Mouse (Mus musculus) right cerebral cortex, postnatal 25 days (tissue): ENCODE measurements around the gene Fxyd6.
A peak's percentile ranks its signal among the peaks of the same experiment; 100 is the strongest.

ENCODE experiments used
- DNase-seq: peaks from one replicate; pipeline ENCODE4 v3.0.0; 2022

The Fxyd6 gene

DNA sequence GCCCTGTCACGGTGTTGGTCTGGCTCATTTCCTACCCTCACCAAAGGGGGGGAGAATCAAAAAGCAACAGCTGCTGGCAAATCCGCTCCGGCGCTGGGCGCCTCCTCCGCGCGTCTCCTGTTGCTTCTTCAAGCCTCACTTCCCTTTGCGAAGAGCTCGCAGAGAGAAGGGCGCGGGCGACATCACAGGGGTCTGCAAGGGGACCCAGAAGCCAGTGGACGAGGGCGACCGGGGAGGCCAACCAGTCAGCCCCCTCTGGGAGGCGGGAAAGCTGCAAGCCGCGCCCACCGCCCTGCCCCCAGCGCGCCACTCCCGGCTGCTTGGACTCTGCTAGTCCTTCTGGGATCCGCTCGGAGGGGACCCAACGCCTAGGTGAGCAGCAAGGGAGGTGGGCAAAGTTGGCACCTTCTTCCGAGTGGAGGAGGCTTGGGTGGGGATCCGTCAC is at the start of gene Fxyd6:
TSS of gene Fxyd6 (plus strand) at position 69 of the 445 bp plus-strand sequence.
- peak; percentile 66 for DNase-seq

DNA sequence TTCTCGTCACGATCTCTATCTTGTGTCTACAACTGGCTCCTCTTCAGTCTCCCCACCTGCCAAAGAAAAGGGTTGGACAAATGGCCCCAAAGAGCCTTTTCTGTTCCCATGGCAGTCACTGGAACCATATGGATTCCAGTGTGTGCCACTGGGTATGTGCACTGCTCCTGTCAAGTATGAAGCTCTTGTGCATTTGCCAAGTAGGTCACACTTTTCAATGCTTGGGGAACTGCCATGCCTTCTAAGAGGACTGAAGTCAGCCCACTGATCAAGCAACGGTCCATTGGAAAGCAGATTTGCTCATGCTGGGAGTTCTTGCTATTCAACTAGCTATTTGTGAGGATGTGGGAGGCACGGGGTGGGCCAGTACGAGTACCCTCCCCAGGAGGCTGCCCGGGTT is 48.5 kb upstream of the Fxyd6 start:
- no peak for DNase-seq

GRCm38 (mm10) chr9:45321946-45322430 is 48.0 kb upstream of the Fxyd6 start:
- DNase-seq = no peak

- DNase-seq = no peak
Measured at GRCm38 (mm10) chr9:45326390-45326789, 43.6 kb upstream of the Fxyd6 start.

GRCm38 (mm10) chr9:45328263-45328662 is 41.7 kb upstream of the Fxyd6 start:
- DNase-seq = no peak

GRCm38 (mm10) chr9:45329577-45329976 is 40.4 kb upstream of the Fxyd6 start:
- no peak for DNase-seq

DNA sequence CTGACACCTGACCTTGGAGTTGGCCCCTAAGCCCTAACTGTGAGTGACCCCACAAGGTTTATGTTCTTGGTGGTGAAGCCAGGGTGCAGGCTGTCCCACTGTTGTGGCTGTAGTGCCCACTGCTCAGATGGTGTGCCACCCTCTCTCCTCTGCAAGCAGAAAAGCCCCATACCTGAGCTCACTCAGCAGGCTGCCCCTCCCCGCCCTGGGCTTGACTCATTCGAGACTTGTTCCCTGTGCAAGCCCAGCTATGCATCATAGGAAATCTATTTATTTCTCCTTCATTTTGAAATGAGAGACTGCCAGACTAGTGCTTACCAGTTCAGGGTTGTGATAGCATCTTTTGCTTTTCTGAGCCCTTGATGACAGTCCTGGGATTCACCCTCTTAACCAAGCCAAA is 32.6 kb upstream of the Fxyd6 start:
- no peak for DNase-seq

DNA sequence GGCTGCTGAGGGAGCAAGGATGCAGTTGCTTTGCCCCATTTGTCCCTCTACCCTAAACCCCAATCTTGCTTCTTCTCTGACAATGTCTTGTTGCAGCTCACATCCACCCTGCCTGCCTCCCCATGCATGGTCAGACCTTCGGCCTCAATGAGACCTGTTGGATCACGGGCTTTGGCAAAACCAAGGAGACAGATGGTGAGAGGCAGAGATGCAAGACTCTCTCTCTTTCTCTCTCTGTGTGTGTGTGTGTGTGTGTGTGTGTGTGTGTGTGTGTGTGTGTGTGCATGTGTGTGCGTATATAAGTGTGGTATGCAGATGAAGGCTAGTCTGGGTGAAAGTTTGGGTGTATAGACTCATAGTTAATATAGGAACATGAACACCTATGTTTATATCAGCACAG is 26.9 kb upstream of the Fxyd6 start:
- DNase-seq = no peak

- DNase-seq = no peak
Measured at GRCm38 (mm10) chr9:45345516-45345915, 24.5 kb upstream of the Fxyd6 start.

DNA sequence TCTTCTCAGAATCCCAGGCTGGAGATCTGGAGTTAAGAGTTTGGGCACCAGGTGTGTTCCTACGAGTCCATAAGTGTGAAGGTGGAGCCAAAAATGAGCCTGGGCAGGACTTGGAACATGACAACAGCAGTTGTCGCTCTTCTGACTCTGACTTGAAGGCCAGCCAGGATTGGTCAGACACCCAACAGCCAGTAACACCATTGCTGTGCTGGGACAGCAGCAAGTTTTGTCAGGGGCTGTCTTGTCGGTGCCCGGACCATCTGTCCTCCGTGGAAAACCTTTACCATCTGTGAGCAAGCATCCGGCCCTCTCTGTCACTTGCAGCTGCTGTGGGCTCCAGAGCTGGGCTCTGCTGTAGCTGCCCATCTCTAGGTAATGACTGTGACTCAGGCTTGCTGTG is 23.7 kb upstream of the Fxyd6 start:
- DNase-seq = peak; percentile 19

DNA sequence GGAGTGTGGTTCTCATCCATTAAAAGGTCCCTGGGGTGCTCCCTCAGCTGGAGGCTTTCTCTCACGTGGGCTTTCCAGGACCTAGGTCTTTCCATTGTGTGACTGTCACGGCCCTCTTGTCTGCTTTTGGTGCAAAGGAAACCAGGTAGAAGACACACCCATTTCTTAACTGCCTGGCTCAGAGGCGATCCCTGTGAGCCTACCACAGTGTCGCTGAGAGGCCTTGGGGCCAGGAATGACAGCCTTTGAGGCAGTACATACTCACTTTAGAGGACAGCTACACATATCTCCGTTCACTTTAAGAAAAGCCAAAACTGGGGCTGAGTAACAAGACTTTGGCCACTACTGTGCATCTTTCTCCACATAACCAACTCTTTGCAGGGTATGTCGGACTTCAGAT is 21.4 kb upstream of the Fxyd6 start:
- DNase-seq = no peak

GRCm38 (mm10) chr9:45349181-45349580 is 20.8 kb upstream of the Fxyd6 start:
- DNase-seq = no peak

DNA sequence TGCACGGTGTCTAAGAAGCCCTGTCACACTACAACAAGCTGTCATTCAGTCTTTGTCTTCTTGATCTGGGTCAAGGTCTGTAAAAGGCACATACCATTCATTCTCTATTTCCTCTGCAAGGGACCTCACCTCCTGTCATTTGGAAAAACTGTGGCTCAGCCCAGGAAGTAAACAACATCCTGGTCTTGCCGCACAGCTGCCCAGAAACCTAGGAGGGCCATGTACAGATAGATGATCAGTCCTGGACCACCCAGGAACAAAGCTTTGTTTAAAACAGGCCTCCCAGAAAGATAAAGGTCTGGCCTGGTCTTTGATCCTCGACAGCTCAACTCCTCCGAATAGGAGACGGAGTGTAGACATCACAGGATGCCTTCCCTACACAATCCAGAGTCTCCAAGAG is 20.1 kb upstream of the Fxyd6 start:
- no peak for DNase-seq

DNA sequence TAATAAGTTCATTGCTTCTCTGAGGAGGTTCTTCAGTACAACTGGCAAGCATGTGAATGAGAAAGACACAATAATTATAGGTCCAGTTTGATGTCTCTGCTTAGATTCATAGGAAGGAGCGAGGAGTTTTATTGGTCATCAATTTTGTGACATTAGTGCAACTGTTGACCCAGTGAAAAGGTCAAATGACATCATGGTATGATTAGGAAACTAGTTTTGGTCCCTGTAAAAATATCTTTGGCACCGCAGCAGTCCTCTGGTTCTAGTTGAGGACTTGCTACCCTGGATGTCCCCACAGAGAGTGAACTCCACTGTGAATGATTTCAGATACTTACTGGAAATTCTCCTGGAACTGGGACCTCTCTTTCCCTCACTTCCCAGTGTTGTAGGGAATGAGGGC is 14.8 kb upstream of the Fxyd6 start:
- DNase-seq = no peak

DNA sequence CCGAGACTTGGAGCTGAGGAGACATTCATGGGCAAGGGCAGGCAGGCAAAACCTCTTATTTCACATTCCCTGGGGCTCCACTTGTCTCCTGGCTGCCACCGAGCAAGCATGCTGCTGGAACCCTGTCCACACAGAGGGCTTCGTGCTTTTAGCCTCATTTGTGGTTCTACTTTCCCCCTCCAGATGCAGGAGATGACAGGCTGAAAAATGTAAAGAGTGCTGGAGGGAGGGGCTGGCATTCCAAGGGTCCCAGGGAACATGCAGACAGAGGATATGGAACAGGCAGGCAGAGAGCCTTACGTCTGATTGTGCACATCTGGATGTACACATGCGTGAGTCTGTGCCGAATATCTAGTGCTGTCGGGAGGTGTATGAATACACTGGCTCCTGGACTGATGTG is 11.6 kb upstream of the Fxyd6 start:
- no peak for DNase-seq

DNA sequence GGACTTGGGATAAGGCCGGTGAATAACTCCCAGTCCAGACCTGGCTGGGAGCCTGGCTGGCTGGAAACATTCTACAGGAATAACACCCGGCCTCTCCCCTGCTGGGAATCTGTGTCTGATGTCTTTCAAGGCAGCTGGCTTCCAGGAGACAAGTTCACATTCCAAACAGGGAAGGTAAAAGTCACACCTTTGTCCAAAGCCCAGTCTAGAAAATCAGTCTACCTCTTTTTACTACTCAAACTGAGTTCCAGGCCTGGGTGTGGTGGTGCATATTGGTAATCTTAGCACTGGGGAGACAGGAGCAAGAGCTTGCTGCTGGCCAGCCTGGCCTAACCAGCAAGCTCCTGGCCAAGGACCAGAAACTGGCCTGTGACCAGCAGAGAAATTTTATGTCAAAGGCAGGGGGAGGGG is 7.9 kb upstream of the Fxyd6 start:
- DNase-seq = no peak

DNA sequence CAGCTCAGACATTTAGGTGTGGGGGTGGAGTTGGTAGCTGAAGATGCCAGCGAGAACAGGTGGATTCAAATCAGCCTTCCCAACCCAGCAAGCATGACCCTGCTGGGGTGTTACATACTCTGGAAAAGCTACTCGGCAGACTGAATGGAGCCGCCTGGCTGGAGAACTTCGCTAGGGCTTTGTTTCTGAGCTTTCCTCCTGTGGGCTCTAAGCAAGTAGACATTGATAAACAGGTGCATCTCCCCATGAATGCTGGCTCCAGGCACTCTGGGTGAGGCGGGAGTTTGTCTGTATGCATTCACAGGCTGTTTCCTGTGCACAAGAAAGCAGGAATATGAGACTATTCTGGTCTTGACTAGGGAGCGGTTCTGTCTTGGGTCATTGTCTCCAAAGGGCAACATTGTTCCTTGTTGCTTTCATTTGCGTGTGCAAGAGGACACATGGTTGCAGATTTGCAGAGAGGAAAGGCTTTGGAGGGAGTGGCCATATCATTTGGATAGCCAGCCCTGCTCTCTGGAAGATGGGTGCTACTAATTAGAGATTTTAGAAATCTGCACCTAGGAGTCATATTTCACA is 6.3 kb upstream of the Fxyd6 start:
- DNase-seq = no peak

DNA sequence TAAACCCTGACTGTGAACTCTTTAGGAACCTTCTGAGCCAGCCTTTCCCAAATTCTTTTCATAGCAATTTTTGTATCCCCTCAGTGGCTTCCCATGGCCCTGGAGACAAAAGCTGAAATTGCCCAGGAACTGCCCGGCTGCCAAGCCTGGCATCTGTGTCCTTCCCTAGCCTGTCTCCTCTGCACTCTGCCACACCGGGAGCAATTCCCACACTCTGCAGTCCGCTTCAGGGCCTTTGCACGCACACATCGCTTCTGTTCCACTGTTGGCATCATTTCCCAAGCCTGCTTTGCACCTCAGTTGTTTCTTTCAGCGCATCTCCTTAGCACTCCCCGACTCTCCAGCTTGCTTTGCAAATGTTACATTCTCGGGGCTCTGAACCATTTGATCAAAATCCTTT is 2.3 kb upstream of the Fxyd6 start:
- no peak for DNase-seq

DNA sequence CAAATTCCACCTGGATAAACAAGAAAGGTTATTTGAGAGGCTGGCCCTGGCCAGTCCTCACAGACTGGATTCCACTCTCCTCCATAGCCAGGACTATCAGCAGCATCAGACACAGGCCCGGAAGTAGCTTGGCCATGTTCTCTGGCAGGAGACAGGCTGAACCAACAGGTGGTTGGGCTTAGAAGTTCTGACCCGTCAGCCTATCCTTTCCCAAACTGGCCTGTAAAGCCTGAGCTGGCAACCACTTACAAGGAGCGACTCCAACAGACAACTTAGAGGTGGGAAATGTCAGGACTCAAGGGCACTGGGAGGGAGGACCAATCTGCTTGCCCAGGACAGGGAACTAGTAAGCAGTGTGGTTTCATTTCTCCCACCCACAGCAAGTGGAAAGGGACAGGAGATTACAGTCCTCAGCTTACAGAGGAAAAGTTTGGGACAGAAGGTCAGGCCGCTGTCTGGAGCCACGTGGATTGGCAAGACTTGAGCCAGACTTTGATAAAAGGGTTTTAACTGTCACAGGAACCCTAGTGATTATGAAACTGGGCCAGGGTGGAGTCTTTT is 1.6 kb upstream of the Fxyd6 start:
- no peak for DNase-seq

DNA sequence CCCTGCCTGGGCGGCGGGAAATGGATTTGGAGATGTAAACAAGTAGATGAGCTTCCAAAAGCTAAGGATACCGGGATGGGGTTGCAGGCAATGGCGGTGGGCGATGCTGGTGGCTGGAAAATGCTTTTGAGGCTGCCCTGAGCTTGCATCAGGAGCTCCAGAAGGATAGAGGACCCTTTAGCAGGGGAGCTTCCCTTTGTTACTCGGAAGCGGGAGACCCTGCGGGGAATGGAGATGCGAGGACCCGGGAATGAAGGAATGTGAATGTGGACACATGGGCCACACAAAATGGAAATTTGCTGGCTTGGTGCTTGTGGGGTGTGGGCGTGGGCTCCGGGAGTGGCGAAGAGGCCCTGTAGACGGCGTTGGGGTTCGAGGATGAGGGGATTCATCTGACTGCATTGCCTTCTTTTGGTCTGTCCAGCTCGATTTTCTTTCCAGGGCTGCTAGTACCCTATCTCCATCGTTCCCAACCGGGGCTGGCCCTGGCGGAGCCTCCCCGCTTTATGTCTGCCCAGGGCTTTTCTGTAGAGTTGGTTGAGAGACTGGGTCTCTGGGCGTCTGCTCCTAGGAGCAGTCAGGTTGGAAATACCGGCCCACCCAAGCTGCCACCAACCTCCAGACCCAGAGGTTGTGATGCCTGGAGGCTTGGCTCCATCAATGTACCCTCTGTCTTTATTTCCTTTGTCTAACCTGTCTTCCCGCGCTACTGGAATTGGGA is 791 bp downstream of the Fxyd6 start:
- peak; percentile 34 for DNase-seq

DNA sequence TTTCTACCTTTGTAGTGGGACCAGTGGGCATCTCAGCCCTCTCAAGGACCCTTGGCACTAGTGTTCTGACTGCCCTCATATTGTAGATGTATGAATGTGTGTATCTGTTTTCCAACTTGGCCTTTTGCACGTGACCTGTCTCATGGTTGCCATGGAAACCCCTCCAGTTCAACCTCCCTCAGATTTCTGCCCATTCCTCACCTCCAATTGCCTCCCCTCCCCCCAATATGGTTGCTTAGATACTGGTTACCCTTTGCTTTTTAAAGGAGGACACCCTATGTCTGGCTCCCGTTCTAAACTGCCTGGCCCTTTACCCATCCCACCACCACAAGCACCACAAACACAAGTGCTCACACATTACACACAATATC is 1.3 kb downstream of the Fxyd6 start:
- DNase-seq = no peak

- no peak for DNase-seq
Measured at GRCm38 (mm10) chr9:45373896-45374295, 3.9 kb downstream of the Fxyd6 start.

GRCm38 (mm10) chr9:45374988-45375502 is 5.1 kb downstream of the Fxyd6 start:
- DNase-seq = no peak

- no peak for DNase-seq
Measured at GRCm38 (mm10) chr9:45376427-45376826, 6.4 kb downstream of the Fxyd6 start.
